Mouse (Mus musculus) bone marrow, adult 2 months (tissue): ENCODE results near the gene 2810006K23Rik.

ENCODE experiments used
- CTCF ChIP-seq: fragments of 200-500 bp; IDR thresholded peaks from 2 replicates; pipeline ENCODE4 v1.5.1; 2011; ENCODE audit warnings: low read length, control low read depth; ENCODE audit not compliant: control insufficient read depth, insufficient read depth
- POLR2A ChIP-seq: fragments of 200-500 bp; IDR thresholded peaks from 2 replicates; pipeline ENCODE4 v1.6.1; 2011; ENCODE audit warnings: low read depth, mild to moderate bottlenecking, control low read depth, low read length, borderline replicate concordance; ENCODE audit not compliant: control insufficient read depth

GRCm38 (mm10) chr5:124284330-124284729, 43.6 kb upstream of the 2810006K23Rik start:
- TF ChIP-seq POLR2A = no peak
- TF ChIP-seq CTCF = no peak
